Mouse (Mus musculus) left cerebral cortex, postnatal 14 days (tissue): Measurements from ENCODE around the gene Agap3. TPM values are rescaled to one million over a fixed set of nuclear protein-coding genes. Genes with fewer than 3 reads are reported as not detected.
A peak's percentile ranks its signal among the peaks of the same experiment; 100 is the strongest.

Experiments used
- DNase-seq, 2 experiments: peaks; one replicate each; pipeline ENCODE4 v3.0.0; 2021 to 2022; ENCODE audit warnings: low spot score in 2 of 2, mixed read lengths in 1 of 2
- intact Hi-C: fragments of 180-260 bp; cut with DNase I; formaldehyde crosslinking; loops from one replicate; pipeline ENCODE4 v1.15.1; 2025
- total RNA-seq, 2 experiments: library from RNA; stranded (reverse); gene quantifications; 2 replicates each; pipeline ENCODE4 v1.2.3; 2021

The Agap3 gene
- total RNA-seq, 2 experiments from 2014 or later: 464 to 465 TPM

GRCm38 (mm10) chr5:24466762-24467161 is 14.8 kb downstream of the Agap3 start:
- no peak for DNase-seq
- intact Hi-C loops: no loop called here

GRCm38 (mm10) chr5:24470600-24470999 is 18.6 kb downstream of the Agap3 start:
- intact Hi-C loops: loop anchor here (1.0 kb wide), 1 partner anchor 54 kb away; no protein-coding TSS in a partner anchor
- peak; percentile 66 to 83 for DNase-seq

- intact Hi-C loops: no loop called here
- no peak for DNase-seq
These were observed 21.1 kb downstream of the Agap3 start for GRCm38 (mm10) chr5:24472884-24473619.

GRCm38 (mm10) chr5:24474025-24474722 is 22.2 kb downstream of the Agap3 start:
- intact Hi-C loops: no loop called here
- DNase-seq: no peak

GRCm38 (mm10) chr5:24474723-24475261 is 22.8 kb downstream of the Agap3 start:
- intact Hi-C loops: no loop called here

GRCm38 (mm10) chr5:24475476-24476241 is 23.7 kb downstream of the Agap3 start:
- intact Hi-C loops: no loop called here
- DNase-seq: no peak

More at GRCm38 (mm10) chr5:24474723-24475261, 22.8 kb downstream of the Agap3 start:
- DNase-seq: peak; percentile 63 to 75

- intact Hi-C loops: no loop called here
- DNase-seq: no peak
These were observed 25.9 kb downstream of the Agap3 start for GRCm38 (mm10) chr5:24477909-24478308.

- DNase-seq: peak; percentile 63 to 72
- intact Hi-C loops: loop anchor here (2.0 to 5.0 kb wide), 2 partner anchors 49 to 116 kb away; no protein-coding TSS in a partner anchor
These were observed 29.7 kb downstream of the Agap3 start for GRCm38 (mm10) chr5:24481647-24482046.

- intact Hi-C loops: loop anchor here (2.0 to 5.0 kb wide), 2 partner anchors 48 to 115 kb away; no protein-coding TSS in a partner anchor
These were observed 30.5 kb downstream of the Agap3 start for GRCm38 (mm10) chr5:24482247-24483079.

GRCm38 (mm10) chr5:24483326-24483725 is 31.3 kb downstream of the Agap3 start:
- intact Hi-C loops: loop anchor here (2.0 to 5.0 kb wide), 2 partner anchors 47 to 114 kb away; no protein-coding TSS in a partner anchor
- peak; percentile 72 to 82 for DNase-seq

More at GRCm38 (mm10) chr5:24482247-24483079, 30.5 kb downstream of the Agap3 start:
- DNase-seq: no peak

GRCm38 (mm10) chr5:24484963-24485362 is 33.0 kb downstream of the Agap3 start:
- DNase-seq: no peak
- intact Hi-C loops: loop anchor here (5.0 kb wide), 1 partner anchor 112 kb away; no protein-coding TSS in a partner anchor

GRCm38 (mm10) chr5:24486097-24486496 is 34.1 kb downstream of the Agap3 start:
- intact Hi-C loops: no loop called here
- DNase-seq: peak; percentile 88 to 92

- intact Hi-C loops: no loop called here
These were observed 34.8 kb downstream of the Agap3 start for GRCm38 (mm10) chr5:24486738-24487137.

GRCm38 (mm10) chr5:24490413-24490920 is 38.5 kb downstream of the Agap3 start:
- no peak for DNase-seq
- intact Hi-C loops: no loop called here

More at GRCm38 (mm10) chr5:24486738-24487137, 34.8 kb downstream of the Agap3 start:
- DNase-seq: no peak

GRCm38 (mm10) chr5:24492546-24493285 is 40.7 kb downstream of the Agap3 start:
- intact Hi-C loops: no loop called here
- no peak for DNase-seq

- DNase-seq: no peak
- intact Hi-C loops: no loop called here
These were observed 43.0 kb downstream of the Agap3 start for GRCm38 (mm10) chr5:24495019-24495418.

- intact Hi-C loops: no loop called here
- peak in 1 of 2 experiments; percentile 57 for DNase-seq
These were observed 44.8 kb downstream of the Agap3 start for GRCm38 (mm10) chr5:24496756-24497155.

GRCm38 (mm10) chr5:24497526-24497925 is 45.5 kb downstream of the Agap3 start:
- intact Hi-C loops: no loop called here
- no peak for DNase-seq
